Mouse (Mus musculus): ENCODE data around the gene Mrpl4.
"Not testable (repeated sequence)": the region's sequence is repeated elsewhere in the genome, so short reads cannot be mapped to it uniquely, and the experiment has no call there.

The Mrpl4 gene

GRCm38 (mm10) chr9:21043563-21043962 lies 41.0 kb downstream of the Mrpl4 start:
- no peak for DNase-seq

GRCm38 (mm10) chr9:21044785-21045184 lies 42.2 kb downstream of the Mrpl4 start:
- DNase-seq, result not testable (repeated sequence)

- no peak for DNase-seq
Observed at GRCm38 (mm10) chr9:21045235-21045634, 42.7 kb downstream of the Mrpl4 start.

GRCm38 (mm10) chr9:21051578-21051977 lies 49.0 kb downstream of the Mrpl4 start:
- no peak for DNase-seq

Measured in kidney, postnatal 4 days (tissue).